Mouse (Mus musculus): ENCODE measurements at regions not wholly inside any gene's neighbourhood (a gene's known extent, or its start where the extent isn't known, plus 50 kb on each side); places are given as distances from the start of the nearest gene placed in this dataset.

- TF ChIP-seq CTCF (IDR thresholded peaks at IDR 0.05; ENCODE audit: low read depth) (no peak), EP300 (IDR thresholded peaks at IDR 0.05; ENCODE audit: low read depth) (no peak)
These were observed 68.2 kb upstream of the Zfp644 start for GRCm38 (mm10) chr5:106765335-106765734.
